ENCODE assay signal across 25 mouse cellular contexts in the genomic region with DNA sequence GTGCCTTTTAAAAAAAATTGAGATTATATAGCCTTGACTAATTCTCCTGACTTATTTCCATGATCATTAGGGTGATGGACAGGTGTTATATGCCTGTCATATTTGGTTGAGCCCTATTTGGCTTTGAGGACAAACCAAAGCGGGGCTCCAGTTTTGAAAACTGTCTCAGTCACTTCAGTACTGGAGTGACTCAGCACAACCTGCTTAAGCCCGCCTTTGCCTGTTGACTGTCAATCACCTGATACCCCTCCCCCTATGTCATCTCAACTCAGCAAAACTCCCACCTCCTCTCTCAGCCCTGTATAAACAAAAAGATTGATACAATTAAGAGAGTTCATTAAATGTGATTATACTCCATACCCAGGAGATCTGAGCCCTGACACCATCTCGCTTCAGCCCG.
"Had no signal": no experiment of that assay in that cellular context is flagged by ENCODE, and none has a peak within 500 bp of the region (broad histone marks: within the 10 kb centered on the region; RNA-seq: fewer than 3 reads in every experiment).

No protein-coding gene starts in this region.

- ATAC-seq: liver, embryonic 12.5 days; midbrain, embryonic 13.5 days; midbrain, embryonic 16.5 days had no signal

- H3K9ac ChIP-seq: limb, embryonic 13.5 days; liver, embryonic 12.5 days; liver, embryonic 15.5 days; lung, embryonic 15.5 days; midbrain, embryonic 13.5 days had no signal

- H3K27me3 ChIP-seq: liver, embryonic 12.5 days; liver, embryonic 15.5 days; lung, embryonic 15.5 days; megakaryocyte, embryonic 14.5 days; midbrain, embryonic 13.5 days had no signal

- H3K36me3 ChIP-seq: limb, embryonic 13.5 days; liver, embryonic 12.5 days; liver, embryonic 15.5 days; lung, embryonic 15.5 days; midbrain, embryonic 10.5 days; midbrain, embryonic 13.5 days had no signal

- H3K27ac ChIP-seq: kidney, postnatal 0 days; left cerebral cortex, adult 2 months; limb, embryonic 13.5 days; liver, embryonic 12.5 days; liver, embryonic 15.5 days; lung, embryonic 15.5 days; midbrain, embryonic 10.5 days; midbrain, embryonic 13.5 days; stomach, postnatal 0 days had no signal

- H3K4me3 ChIP-seq: left cerebral cortex, adult 2 months; limb, embryonic 13.5 days; liver, embryonic 12.5 days; liver, embryonic 15.5 days; lung, embryonic 15.5 days; megakaryocyte, embryonic 14.5 days; midbrain, embryonic 10.5 days; midbrain, embryonic 13.5 days; myocyte had no signal

- DNase-seq: kidney, adult 9 months; kidney, postnatal 36 days; layer of hippocampus, postnatal 36 days; liver; lung, adult 18-20 months; lung, postnatal 10 days; lung, postnatal 36 days; right cerebral cortex, adult 18-20 months; right cerebral cortex, postnatal 14 days; right cerebral cortex, postnatal 4 days; thymus, adult 2 months; thymus, postnatal 14 days; thymus, postnatal 4 days had no signal

- H3K9me3 ChIP-seq: limb, embryonic 13.5 days; liver, embryonic 12.5 days; liver, embryonic 15.5 days; lung, embryonic 15.5 days; midbrain, embryonic 10.5 days; midbrain, embryonic 13.5 days had no signal

- H3K4me1 ChIP-seq: limb, embryonic 13.5 days; liver, embryonic 12.5 days; liver, embryonic 15.5 days; lung, embryonic 15.5 days; megakaryocyte, embryonic 14.5 days; midbrain, embryonic 10.5 days; midbrain, embryonic 13.5 days had no signal

- H3K4me2 ChIP-seq: limb, embryonic 13.5 days; liver, embryonic 12.5 days; liver, embryonic 15.5 days; lung, embryonic 15.5 days; midbrain, embryonic 13.5 days had no signal
